Mouse (Mus musculus): ENCODE measurements at regions not wholly inside any gene's neighbourhood (a gene's known extent, or its start where the extent isn't known, plus 50 kb on each side); places are given as distances from the start of the nearest gene placed in this dataset.

GRCm38 (mm10) chr14:123056976-123057375 lies 73.1 kb upstream of the Tmtc4 start:
- Histone ChIP-seq H3K27ac (no peak overlapping the region), H3K27me3 (ENCODE audit: control insufficient read depth, insufficient read depth, low read length) (no peaks in the 10 kb centered on the region), H3K9me3 (ENCODE audit: control insufficient read depth, low read length) (no peaks in the 10 kb centered on the region), H3K4me2 (replicated peaks) (no peak overlapping the region), H3K36me3 (replicated peaks; ENCODE audit: control insufficient read depth, insufficient read depth) (no peaks in the 10 kb centered on the region), H3K4me3 (replicated peaks; ENCODE audit: low read length) (no peak overlapping the region), H3K9ac (no peak overlapping the region), H3K4me1 (replicated peaks; ENCODE audit: control insufficient read depth, insufficient read depth, low read length) (no peaks in the 10 kb centered on the region)
- 67% methylated on average over 4 of the region's 4 CpGs for WGBS
- DNase-seq (ENCODE audit: low spot score) (no peak), ATAC-seq (ENCODE audit: low FRiP score) (no peak)

DNA sequence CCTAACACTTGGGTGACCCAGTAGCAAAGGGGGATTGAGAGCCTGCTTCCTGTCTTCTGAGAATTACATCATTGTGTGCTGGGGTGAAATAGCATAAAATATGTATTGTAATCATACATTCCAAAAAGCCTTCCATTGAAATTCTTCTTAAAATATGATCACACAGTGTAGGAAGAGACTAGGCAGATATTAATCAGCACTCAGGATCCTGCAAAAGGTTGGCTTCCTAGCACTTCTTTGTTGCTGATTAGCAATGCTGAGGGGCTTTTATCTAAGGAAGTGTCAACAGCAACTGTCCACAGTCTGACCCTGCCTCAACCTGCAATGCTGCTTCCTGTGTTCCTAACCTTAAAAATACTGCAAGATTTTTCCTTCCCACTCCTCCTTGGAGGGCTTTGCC lies 64.6 kb upstream of the Tmtc4 start:
- no peaks in the 10 kb centered on the region for H3K9me3 ChIP-seq (ENCODE audit: control insufficient read depth, low read length)
- no peaks in the 10 kb centered on the region for H3K4me1 ChIP-seq (replicated peaks; ENCODE audit: control insufficient read depth, insufficient read depth, low read length)
- no peak overlapping the region for H3K9ac ChIP-seq
- ATAC-seq (ENCODE audit: low FRiP score) (no peak), DNase-seq (ENCODE audit: low spot score) (no peak)
- H3K27ac ChIP-seq, result no peak overlapping the region
- no peak overlapping the region for H3K4me2 ChIP-seq (replicated peaks)
- no peaks in the 10 kb centered on the region for H3K27me3 ChIP-seq (ENCODE audit: control insufficient read depth, insufficient read depth, low read length)
- H3K36me3 ChIP-seq (replicated peaks; ENCODE audit: control insufficient read depth, insufficient read depth), result no peaks in the 10 kb centered on the region
- no peak overlapping the region for H3K4me3 ChIP-seq (replicated peaks; ENCODE audit: low read length)

DNA sequence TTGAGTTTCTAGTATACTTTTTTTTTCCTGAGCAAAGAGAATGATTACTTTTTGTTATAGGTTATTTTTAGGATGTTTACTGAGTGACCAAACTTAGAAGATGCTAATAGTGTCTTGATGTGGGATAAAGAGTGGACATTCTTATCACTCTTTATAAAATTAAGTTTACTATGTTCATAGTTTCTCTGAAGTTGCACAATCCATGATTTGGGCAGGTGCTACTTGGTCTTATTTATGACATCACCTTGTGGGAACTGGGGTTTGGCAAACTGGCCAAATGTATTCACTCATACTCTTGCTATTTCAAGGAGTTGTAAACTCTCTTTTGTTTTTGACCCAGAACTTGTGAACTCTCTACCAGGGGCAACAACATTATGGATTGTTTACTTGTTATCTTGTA lies 56.2 kb upstream of the Tmtc4 start:
- Histone ChIP-seq H3K9ac (no peak overlapping the region), H3K36me3 (replicated peaks; ENCODE audit: control insufficient read depth, insufficient read depth) (no peaks in the 10 kb centered on the region), H3K4me3 (replicated peaks; ENCODE audit: low read length) (no peak overlapping the region), H3K4me2 (replicated peaks) (no peak overlapping the region), H3K27me3 (ENCODE audit: control insufficient read depth, insufficient read depth, low read length) (no peaks in the 10 kb centered on the region), H3K4me1 (replicated peaks; ENCODE audit: control insufficient read depth, insufficient read depth, low read length) (no peaks in the 10 kb centered on the region), H3K9me3 (ENCODE audit: control insufficient read depth, low read length) (no peaks in the 10 kb centered on the region), H3K27ac (no peak overlapping the region)
- DNase-seq (ENCODE audit: low spot score) (no peak), ATAC-seq (ENCODE audit: low FRiP score) (no peak)

DNA sequence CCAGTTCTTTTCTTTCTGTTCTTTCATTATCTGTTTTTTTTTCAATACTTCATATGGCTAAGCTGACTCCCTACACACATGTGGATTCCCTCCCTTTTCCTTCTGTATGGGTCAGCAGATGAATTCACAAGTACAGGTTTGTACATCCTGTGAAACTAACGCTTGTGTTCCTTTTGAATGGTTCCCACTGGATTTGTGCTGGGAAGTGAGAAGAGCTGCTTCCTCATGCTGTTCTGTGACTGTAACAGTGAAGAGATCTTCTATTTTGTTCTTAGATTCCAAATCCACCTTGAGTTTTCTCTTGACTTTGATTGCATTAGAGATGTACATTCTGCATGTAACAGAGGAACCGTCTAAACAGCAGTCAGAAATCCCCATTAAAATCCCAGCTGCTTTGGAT lies 53.6 kb upstream of the Tmtc4 start:
- Histone ChIP-seq H3K9ac (no peak overlapping the region), H3K36me3 (replicated peaks; ENCODE audit: control insufficient read depth, insufficient read depth) (no peaks in the 10 kb centered on the region), H3K27ac (no peak overlapping the region), H3K4me2 (replicated peaks) (no peak overlapping the region), H3K4me3 (replicated peaks; ENCODE audit: low read length) (no peak overlapping the region), H3K4me1 (replicated peaks; ENCODE audit: control insufficient read depth, insufficient read depth, low read length) (no peaks in the 10 kb centered on the region), H3K9me3 (ENCODE audit: control insufficient read depth, low read length) (no peaks in the 10 kb centered on the region), H3K27me3 (ENCODE audit: control insufficient read depth, insufficient read depth, low read length) (no peaks in the 10 kb centered on the region)
- 83% methylated on average over 2 of the region's 2 CpGs for WGBS
- DNase-seq (ENCODE audit: low spot score) (no peak), ATAC-seq (ENCODE audit: low FRiP score) (no peak)
